Mouse (Mus musculus) heart, adult 2 months (tissue): ENCODE data around the gene Stard13. TPM values are rescaled to one million over a fixed set of nuclear protein-coding genes. Genes with fewer than 3 reads are reported as not detected.

Source experiments
- DNase-seq, 2 experiments: peaks; one replicate each; pipeline ENCODE4 v3.0.0; 2021
- H3K27ac ChIP-seq: fragments of 200-600 bp; 2 replicates; pipeline ENCODE4 v1.8.1; 2022
- H3K27me3 ChIP-seq: fragments of 200-500 bp; 2 replicates; pipeline ENCODE4 v1.6.1; 2012; ENCODE audit warnings: mild to moderate bottlenecking, low read length, inconsistent platforms, mixed read lengths; ENCODE audit not compliant: control insufficient read depth, insufficient read depth
- H3K36me3 ChIP-seq: fragments of 200-500 bp; 2 replicates; pipeline ENCODE4 v1.6.1; 2012; ENCODE audit warnings: low read length, inconsistent platforms; ENCODE audit not compliant: control insufficient read depth, insufficient read depth
- H3K4me1 ChIP-seq: fragments of 200-500 bp; 2 replicates; pipeline ENCODE4 v1.6.1; 2011; ENCODE audit warnings: low read length; ENCODE audit not compliant: control insufficient read depth, insufficient read depth
- H3K4me3 ChIP-seq: fragments of 200-600 bp; 2 replicates; pipeline ENCODE4 v1.8.1; 2022
- H3K79me2 ChIP-seq: fragments of 200-500 bp; replicated peaks from 2 replicates; pipeline ENCODE4 v1.6.1; 2012; ENCODE audit warnings: mild to moderate bottlenecking, inconsistent platforms, low read length, moderate library complexity, mixed read lengths; ENCODE audit not compliant: control insufficient read depth, insufficient read depth
- H3K9ac ChIP-seq: fragments of 200-500 bp; 2 replicates; pipeline ENCODE4 v1.6.1; 2012; ENCODE audit warnings: low read depth, mild to moderate bottlenecking, control low read depth, inconsistent platforms, low read length, mixed read lengths
- CTCF ChIP-seq: fragments of 200-600 bp; IDR thresholded peaks from 2 replicates; pipeline ENCODE4 v1.8.1; 2022; ENCODE audit warnings: antibody characterized with exemption, mild to moderate bottlenecking, moderate library complexity
- EP300 ChIP-seq: fragments of 200-500 bp; IDR thresholded peaks from 2 replicates; pipeline ENCODE4 v1.6.1; 2011; ENCODE audit warnings: low read depth, low read length, control low read depth; ENCODE audit not compliant: insufficient read depth
- POLR2A ChIP-seq: fragments of 200-500 bp; IDR thresholded peaks from 2 replicates; pipeline ENCODE4 v1.6.1; 2011; ENCODE audit warnings: mild to moderate bottlenecking, low read depth, low read length, control low read depth; ENCODE audit not compliant: insufficient read depth
- WGBS: fragments of 180-500 bp; shearing (Covaris S2); methylation state at CpG from one replicate; pipeline ENCODE4 v1.1.7; 2018; 5-methylcytosine and 5-hydroxymethylcytosine counted together
- intact Hi-C: fragments of 180-260 bp; cut with DNase I; formaldehyde crosslinking; loops from one replicate; pipeline ENCODE4 v1.15.1; 2025
- polyA plus RNA-seq: library from polyadenylated mRNA; depleted of rRNA; stranded (reverse); fragments of >200 nt; gene quantifications from 2 replicates; pipeline ENCODE4 v1.2.3, GENCODE M21; 2012; rRNA removed
- total RNA-seq, 2 experiments: library from RNA; stranded (reverse); gene quantifications; 2 replicates each; pipeline ENCODE4 v1.2.3; 2021

Gene Stard13
- total and polyA plus RNA-seq, 3 experiments, result 9.9 to 24.4 (median 22.1) TPM

GRCm38 (mm10) chr5:151018959-151019358 lies 214.7 kb downstream of the Stard13 start:
- Histone ChIP-seq H3K9ac (no peak overlapping the region), H3K27ac (no peak overlapping the region), H3K4me1 (peaks cover 4% of the 10 kb centered on the region), H3K4me3 (no peak overlapping the region), H3K27me3 (no peaks in the 10 kb centered on the region), H3K79me2 (no peaks in the 10 kb centered on the region), H3K36me3 (no peaks in the 10 kb centered on the region)
- intact Hi-C loops, result no loop called here
- DNase-seq, result no peak
- 82% methylated on average over 5 of the region's 5 CpGs for WGBS
- TF ChIP-seq CTCF (no peak), POLR2A (no peak), EP300 (no peak)

- Histone ChIP-seq H3K79me2 (no peaks in the 10 kb centered on the region), H3K9ac (no peak overlapping the region), H3K36me3 (no peaks in the 10 kb centered on the region), H3K4me1 (peaks cover 4% of the 10 kb centered on the region), H3K27ac (no peak overlapping the region), H3K4me3 (no peak overlapping the region), H3K27me3 (no peaks in the 10 kb centered on the region)
- intact Hi-C loops, result no loop called here
- TF ChIP-seq POLR2A (no peak), CTCF (no peak), EP300 (no peak)
- WGBS, result 80% methylated on average over 5 of the region's 5 CpGs
- no peak for DNase-seq
Measured at GRCm38 (mm10) chr5:151018450-151018849, 215.2 kb downstream of the Stard13 start.

- Histone ChIP-seq H3K79me2 (no peaks in the 10 kb centered on the region), H3K4me1 (no peaks in the 10 kb centered on the region), H3K27me3 (no peaks in the 10 kb centered on the region), H3K27ac (no peak overlapping the region), H3K4me3 (no peak overlapping the region), H3K36me3 (no peaks in the 10 kb centered on the region), H3K9ac (no peak overlapping the region)
- TF ChIP-seq POLR2A (no peak), EP300 (no peak)
- intact Hi-C loops, result no loop called here
- no peak for DNase-seq
- WGBS, result 85% methylated on average over 1 of the region's 1 CpGs
Measured at GRCm38 (mm10) chr5:151004216-151004755, 229.3 kb downstream of the Stard13 start.

GRCm38 (mm10) chr5:151002051-151002450 lies 231.6 kb downstream of the Stard13 start:
- Histone ChIP-seq H3K27ac (no peak overlapping the region), H3K36me3 (no peaks in the 10 kb centered on the region), H3K4me1 (no peaks in the 10 kb centered on the region), H3K27me3 (no peaks in the 10 kb centered on the region), H3K4me3 (no peak overlapping the region), H3K9ac (no peak overlapping the region), H3K79me2 (no peaks in the 10 kb centered on the region)
- no peak for TF ChIP-seq EP300
- 89% methylated on average over 4 of the region's 4 CpGs for WGBS
- intact Hi-C loops, result no loop called here
- no peak for DNase-seq

GRCm38 (mm10) chr5:151001111-151001510 lies 232.5 kb downstream of the Stard13 start:
- Histone ChIP-seq H3K4me1 (no peaks in the 10 kb centered on the region), H3K9ac (no peak overlapping the region), H3K36me3 (no peaks in the 10 kb centered on the region), H3K79me2 (no peaks in the 10 kb centered on the region), H3K27ac (no peak overlapping the region), H3K4me3 (no peak overlapping the region), H3K27me3 (no peaks in the 10 kb centered on the region)
- WGBS, result 70% methylated on average over 7 of the region's 7 CpGs
- no peak for DNase-seq
- TF ChIP-seq CTCF, result no peak
- intact Hi-C loops, result no loop called here

- Histone ChIP-seq H3K27me3 (no peaks in the 10 kb centered on the region), H3K27ac (no peak overlapping the region), H3K4me3 (no peak overlapping the region), H3K36me3 (no peaks in the 10 kb centered on the region), H3K79me2 (no peaks in the 10 kb centered on the region), H3K9ac (no peak overlapping the region), H3K4me1 (no peaks in the 10 kb centered on the region)
- no peak for TF ChIP-seq POLR2A
- TF ChIP-seq EP300, result no peak
- no peak for DNase-seq
- intact Hi-C loops, result no loop called here
- WGBS, result 61% methylated on average over 2 of the region's 2 CpGs
Measured at GRCm38 (mm10) chr5:150996586-150996985, 237.1 kb downstream of the Stard13 start.

- 82% methylated on average over 7 of the region's 7 CpGs for WGBS
- no peaks in the 10 kb centered on the region for H3K36me3 ChIP-seq
- DNase-seq, result no peak
- H3K9ac ChIP-seq, result no peak overlapping the region
- intact Hi-C loops, result no loop called here
- H3K27me3 ChIP-seq, result no peaks in the 10 kb centered on the region
- no peak overlapping the region for H3K27ac ChIP-seq
- H3K4me1 ChIP-seq, result no peaks in the 10 kb centered on the region
- H3K4me3 ChIP-seq, result no peak overlapping the region
- no peak for TF ChIP-seq CTCF
- no peak for TF ChIP-seq POLR2A
- no peak for TF ChIP-seq EP300
- H3K79me2 ChIP-seq, result no peaks in the 10 kb centered on the region
Measured at GRCm38 (mm10) chr5:150994096-150994495, 239.5 kb downstream of the Stard13 start.

Other genes starting within 250 kb of the Stard13 start
- 1 to 10 TPM in 1 of 2 experiments, not detected in 1; 2.9 TPM for gene Gm42906, start 194.3 kb upstream of the Stard13 start, total RNA-seq
- not detected in 2 replicates for gene Gm42906, start 194.3 kb upstream of the Stard13 start, polyA plus RNA-seq